Mouse (Mus musculus): Measurements from ENCODE around the gene Tmtc3. TPM values are rescaled to one million over a fixed set of nuclear protein-coding genes. Genes with fewer than 3 reads are reported as not detected.
"Not testable (repeated sequence)": the region's sequence is repeated elsewhere in the genome, so short reads cannot be mapped to it uniquely, and the experiment has no call there.

The Tmtc3 gene
- polyA plus RNA-seq, 1 experiment from 2014 or later, result 15.7 TPM

DNA sequence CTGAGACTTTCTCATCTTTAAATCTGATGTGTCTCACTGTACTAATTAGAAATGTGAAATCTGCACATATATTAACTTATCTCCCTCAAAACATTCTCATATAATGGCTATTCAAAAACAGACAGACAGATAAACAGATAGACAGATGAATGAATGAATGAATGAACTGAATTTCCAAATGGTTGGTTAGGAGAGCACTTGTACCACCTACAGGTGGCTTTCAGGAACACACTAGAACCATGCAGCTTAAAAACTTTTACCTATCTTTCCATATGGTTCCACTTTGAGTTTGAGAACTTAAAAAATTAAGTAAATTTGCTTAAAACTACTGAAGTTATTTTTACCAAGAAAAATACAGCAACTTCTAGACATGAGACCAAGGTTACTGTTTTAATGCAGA lies 37.8 kb downstream of the Tmtc3 start:
- no peaks in the 10 kb centered on the region for H3K9me3 ChIP-seq
- H3K27me3 ChIP-seq (replicated peaks), result no peaks in the 10 kb centered on the region
- no peak overlapping the region for H3K27ac ChIP-seq (replicated peaks)
- H3K36me3 ChIP-seq, result peaks cover 38% of the 10 kb centered on the region
- ATAC-seq (ENCODE audit: extremely low read depth, insufficient number of reproducible peaks, low FRiP score, low TSS enrichment), result no peak
- no peak overlapping the region for H3K4me2 ChIP-seq
- no peaks in the 10 kb centered on the region for H3K4me1 ChIP-seq
- no peak overlapping the region for H3K9ac ChIP-seq
- no peak overlapping the region for H3K4me3 ChIP-seq

DNA sequence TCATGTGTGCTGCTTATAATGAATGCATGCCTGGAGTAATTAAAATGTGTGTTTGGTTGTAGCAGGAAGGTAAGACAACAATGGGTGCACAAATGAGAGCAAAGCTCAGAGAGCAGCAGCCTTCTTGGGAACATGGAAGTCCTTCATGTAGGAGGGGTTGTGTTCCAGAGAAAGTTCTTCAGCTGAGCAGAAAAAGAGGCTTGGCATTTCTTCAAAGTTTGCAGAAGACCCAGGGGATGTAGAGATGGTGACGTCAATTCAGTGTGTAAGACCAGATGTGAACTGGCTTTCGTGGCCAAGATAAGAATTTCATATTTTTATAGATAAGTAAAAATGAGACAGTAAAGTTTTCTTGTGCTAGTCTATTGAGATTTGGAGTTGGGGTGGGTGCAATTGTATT lies 59.6 kb downstream of the Tmtc3 start:
- H3K9ac ChIP-seq, result no peak overlapping the region
- no peak overlapping the region for H3K27ac ChIP-seq (replicated peaks)
- ATAC-seq (ENCODE audit: extremely low read depth, insufficient number of reproducible peaks, low FRiP score, low TSS enrichment), result no peak
- no peak overlapping the region for H3K4me3 ChIP-seq
- no peaks in the 10 kb centered on the region for H3K9me3 ChIP-seq
- H3K36me3 ChIP-seq, result no peaks in the 10 kb centered on the region
- H3K4me2 ChIP-seq, result no peak overlapping the region
- H3K27me3 ChIP-seq (replicated peaks), result no peaks in the 10 kb centered on the region
- no peaks in the 10 kb centered on the region for H3K4me1 ChIP-seq
- 81% methylated on average over 2 of the region's 2 CpGs for WGBS

DNA sequence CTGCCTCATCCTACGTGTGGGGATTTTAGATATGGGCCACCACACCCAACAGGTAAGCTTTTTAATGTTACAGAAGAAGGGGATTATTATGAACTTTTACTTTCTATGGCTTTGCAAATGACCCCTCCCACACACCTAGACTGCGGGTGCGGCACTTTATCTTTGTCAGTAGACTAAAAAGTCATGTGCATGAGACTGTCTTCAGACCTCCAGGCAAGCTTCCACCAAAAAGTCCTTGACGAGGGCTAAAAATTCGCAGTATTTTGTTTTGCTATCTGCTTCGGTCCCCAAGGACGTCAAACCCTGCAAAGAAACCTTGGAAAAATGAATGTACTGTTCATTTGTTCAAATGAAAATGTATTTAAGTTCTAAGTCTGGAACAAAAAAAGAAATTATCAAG lies 71.6 kb downstream of the Tmtc3 start:
- 73% methylated on average over 7 of the region's 7 CpGs for WGBS
- Histone ChIP-seq H3K27me3 (replicated peaks) (no peaks in the 10 kb centered on the region), H3K4me1 (no peaks in the 10 kb centered on the region), H3K36me3 (no peaks in the 10 kb centered on the region), H3K9ac (no peak overlapping the region), H3K4me3 (no peak overlapping the region), H3K27ac (replicated peaks) (no peak overlapping the region), H3K4me2 (no peak overlapping the region), H3K9me3 (no peaks in the 10 kb centered on the region)
- ATAC-seq (ENCODE audit: extremely low read depth, insufficient number of reproducible peaks, low FRiP score, low TSS enrichment), result no peak

DNA sequence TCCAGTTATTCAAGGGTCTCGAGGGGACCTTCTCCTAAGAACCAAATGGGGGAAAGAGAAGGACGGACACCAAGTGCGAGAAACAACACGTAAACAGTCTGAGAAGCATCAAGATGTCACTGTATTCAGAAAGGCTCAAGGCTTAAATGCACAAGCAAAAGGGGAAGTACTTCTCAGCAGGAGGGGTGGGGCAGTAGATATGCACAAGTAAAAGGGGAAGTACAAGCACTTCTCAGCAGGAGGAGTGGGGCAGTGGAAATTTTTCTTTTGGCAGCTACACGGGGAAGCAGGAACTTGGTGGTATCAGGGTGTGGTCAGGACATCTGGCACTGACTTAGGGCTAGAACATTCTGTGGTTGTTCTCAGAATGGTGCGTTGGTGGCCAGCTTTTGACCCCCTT lies 84.8 kb downstream of the Tmtc3 start:
- not testable (repeated sequence) for H3K4me2 ChIP-seq; ATAC-seq (ENCODE audit: extremely low read depth, insufficient number of reproducible peaks, low FRiP score, low TSS enrichment); H3K36me3 ChIP-seq; H3K9ac ChIP-seq; H3K27ac ChIP-seq (replicated peaks); H3K27me3 ChIP-seq (replicated peaks); H3K4me1 ChIP-seq; H3K4me3 ChIP-seq; H3K9me3 ChIP-seq
- 70% methylated on average over 6 of the region's 6 CpGs for WGBS

Other genes starting within 250 kb of the Tmtc3 start
- gene Gm4301, start 151.7 kb downstream of the Tmtc3 start, polyA plus RNA-seq (2015; fragmentation: Nextera tagmentation; extraction: Ambion mirVana), result not detected in 2 replicates
- not detected in 2 replicates for gene Gm4302, start 146.5 kb downstream of the Tmtc3 start, polyA plus RNA-seq (2015; fragmentation: Nextera tagmentation; extraction: Ambion mirVana)
- gene Gm4303, start 141.4 kb downstream of the Tmtc3 start, polyA plus RNA-seq (2015; fragmentation: Nextera tagmentation; extraction: Ambion mirVana), result not detected in 2 replicates
- not detected in 2 replicates for gene Gm4305, start 136.3 kb downstream of the Tmtc3 start, polyA plus RNA-seq (2015; fragmentation: Nextera tagmentation; extraction: Ambion mirVana)
- gene Gm4307, start 126.0 kb downstream of the Tmtc3 start, polyA plus RNA-seq (2015; fragmentation: Nextera tagmentation; extraction: Ambion mirVana), result not detected in 2 replicates
- gene Gm4312, start 104.8 kb downstream of the Tmtc3 start, polyA plus RNA-seq (2015; fragmentation: Nextera tagmentation; extraction: Ambion mirVana), result not detected in 2 replicates
- gene Cep290, start 208 bp upstream of the Tmtc3 start, polyA plus RNA-seq (2015; fragmentation: Nextera tagmentation; extraction: Ambion mirVana), result 2.3 TPM in 2 replicates
- 6.6 and 8.7 TPM in 2 replicates for gene 4930430F08Rik, start 103.1 kb upstream of the Tmtc3 start, polyA plus RNA-seq (2015; fragmentation: Nextera tagmentation; extraction: Ambion mirVana)
- not detected in 2 replicates for gene 1700017N19Rik, start 103.1 kb upstream of the Tmtc3 start, polyA plus RNA-seq (2015; fragmentation: Nextera tagmentation; extraction: Ambion mirVana)